Mouse (Mus musculus): ENCODE measurements at regions not wholly inside any gene's neighbourhood (a gene's known extent, or its start where the extent isn't known, plus 50 kb on each side); places are given as distances from the start of the nearest gene placed in this dataset.
"Not testable (repeated sequence)": the region's sequence is repeated elsewhere in the genome, so short reads cannot be mapped to it uniquely, and the experiment has no call there.

DNA sequence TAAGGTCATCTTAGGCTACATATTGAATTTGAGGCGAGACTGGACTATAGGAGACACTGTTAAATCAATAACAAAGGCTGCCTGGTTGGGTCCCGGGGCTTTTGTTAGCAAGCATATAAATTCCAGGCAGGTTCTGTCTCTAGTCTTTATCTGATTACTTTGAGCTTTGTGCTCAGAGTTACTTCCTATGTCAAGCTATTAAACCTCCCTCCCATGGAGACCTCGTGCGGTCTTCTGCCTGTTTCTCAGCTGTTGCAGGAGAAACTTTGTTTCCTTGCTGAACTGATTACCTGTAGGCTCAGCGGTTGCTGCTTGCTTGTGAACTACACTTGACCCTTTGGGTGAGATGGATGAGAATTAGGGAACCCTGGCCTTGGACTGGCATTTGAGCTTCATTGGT lies 210.5 kb upstream of the Btg1 start:
- Histone ChIP-seq H3K27me3 (ENCODE audit: control insufficient read depth, insufficient read depth, low read length) (no peaks in the 10 kb centered on the region), H3K36me3 (ENCODE audit: control insufficient read depth, insufficient read depth, low read length) (no peaks in the 10 kb centered on the region), H3K4me3 (no peak overlapping the region), H3K9ac (ENCODE audit: low read depth, low read length) (no peak overlapping the region), H3K79me2 (replicated peaks; ENCODE audit: control insufficient read depth, insufficient read depth, low read length) (no peaks in the 10 kb centered on the region), H3K27ac (no peak overlapping the region), H3K4me1 (ENCODE audit: control insufficient read depth, insufficient read depth, low read length) (no peaks in the 10 kb centered on the region)
- intact Hi-C loops (cut with DNase I): no loop called here
- 72% methylated on average over 5 of the region's 5 CpGs for WGBS
- TF ChIP-seq CTCF (IDR thresholded peaks at IDR 0.05) (no peak), POLR2A (IDR thresholded peaks at IDR 0.05; ENCODE audit: insufficient read depth, low read depth, low read length) (no peak), EP300 (IDR thresholded peaks at IDR 0.05; ENCODE audit: insufficient read depth, low read depth, low read length) (no peak)
- DNase-seq: no peak

DNA sequence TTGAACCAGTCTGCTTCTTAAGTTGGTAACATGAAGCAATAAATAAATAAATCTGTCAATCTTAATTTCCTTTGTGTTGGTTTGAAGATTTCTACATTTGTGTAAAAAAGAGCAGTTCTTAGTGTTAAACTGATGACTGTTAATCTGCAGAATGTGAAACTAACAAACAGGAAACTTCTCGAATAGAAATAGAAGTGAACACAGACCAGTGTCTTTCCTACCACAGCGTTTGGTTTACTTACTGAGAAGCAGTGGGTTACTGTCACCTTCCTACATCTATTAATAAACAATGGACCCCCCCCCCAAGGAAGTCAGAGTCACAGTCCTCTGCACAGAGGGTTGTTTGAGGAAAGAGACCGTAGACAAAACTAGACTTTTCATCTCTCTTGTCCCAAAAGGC lies 209.0 kb upstream of the Btg1 start:
- Histone ChIP-seq H3K4me3 (no peak overlapping the region), H3K36me3 (ENCODE audit: control insufficient read depth, insufficient read depth, low read length) (no peaks in the 10 kb centered on the region), H3K9ac (ENCODE audit: low read depth, low read length) (no peak overlapping the region), H3K27ac (no peak overlapping the region), H3K4me1 (ENCODE audit: control insufficient read depth, insufficient read depth, low read length) (no peaks in the 10 kb centered on the region), H3K79me2 (replicated peaks; ENCODE audit: control insufficient read depth, insufficient read depth, low read length) (no peaks in the 10 kb centered on the region), H3K27me3 (ENCODE audit: control insufficient read depth, insufficient read depth, low read length) (no peaks in the 10 kb centered on the region)
- intact Hi-C loops (cut with DNase I): no loop called here
- TF ChIP-seq EP300 (IDR thresholded peaks at IDR 0.05; ENCODE audit: insufficient read depth, low read depth, low read length): no peak
- no peak for TF ChIP-seq POLR2A (IDR thresholded peaks at IDR 0.05; ENCODE audit: insufficient read depth, low read depth, low read length)
- no peak for TF ChIP-seq CTCF (IDR thresholded peaks at IDR 0.05)
- DNase-seq: no peak
- 37% methylated on average over 3 of the region's 3 CpGs for WGBS

DNA sequence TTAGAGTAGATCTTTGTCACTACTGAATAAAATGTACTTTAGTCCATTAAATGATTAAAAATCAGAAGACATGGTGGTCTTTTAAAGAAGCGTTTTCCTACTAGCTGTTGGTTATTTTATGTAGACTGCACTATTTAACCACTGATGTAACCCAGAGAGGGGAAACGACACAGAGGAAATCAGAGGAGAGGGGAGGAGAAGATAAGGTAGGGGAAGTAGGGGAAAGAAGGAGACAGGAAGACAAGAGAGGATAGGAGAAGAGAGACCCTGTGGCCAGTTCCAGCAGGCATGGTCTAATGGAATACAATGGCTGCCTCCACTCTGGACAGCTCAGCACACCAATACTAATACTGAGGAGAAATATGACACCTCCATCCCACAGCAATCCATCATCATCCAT lies 208.6 kb upstream of the Btg1 start:
- H3K4me3 ChIP-seq: no peak overlapping the region
- TF ChIP-seq POLR2A (IDR thresholded peaks at IDR 0.05; ENCODE audit: insufficient read depth, low read depth, low read length) (no peak), EP300 (IDR thresholded peaks at IDR 0.05; ENCODE audit: insufficient read depth, low read depth, low read length) (no peak), CTCF (IDR thresholded peaks at IDR 0.05) (no peak)
- no peaks in the 10 kb centered on the region for H3K36me3 ChIP-seq (ENCODE audit: control insufficient read depth, insufficient read depth, low read length)
- H3K4me1 ChIP-seq (ENCODE audit: control insufficient read depth, insufficient read depth, low read length): no peaks in the 10 kb centered on the region
- H3K27ac ChIP-seq: no peak overlapping the region
- WGBS: 34% methylated on average over 2 of the region's 2 CpGs
- intact Hi-C loops (cut with DNase I): no loop called here
- H3K9ac ChIP-seq (ENCODE audit: low read depth, low read length): no peak overlapping the region
- DNase-seq: no peak
- no peaks in the 10 kb centered on the region for H3K27me3 ChIP-seq (ENCODE audit: control insufficient read depth, insufficient read depth, low read length)
- H3K79me2 ChIP-seq (replicated peaks; ENCODE audit: control insufficient read depth, insufficient read depth, low read length): no peaks in the 10 kb centered on the region

DNA sequence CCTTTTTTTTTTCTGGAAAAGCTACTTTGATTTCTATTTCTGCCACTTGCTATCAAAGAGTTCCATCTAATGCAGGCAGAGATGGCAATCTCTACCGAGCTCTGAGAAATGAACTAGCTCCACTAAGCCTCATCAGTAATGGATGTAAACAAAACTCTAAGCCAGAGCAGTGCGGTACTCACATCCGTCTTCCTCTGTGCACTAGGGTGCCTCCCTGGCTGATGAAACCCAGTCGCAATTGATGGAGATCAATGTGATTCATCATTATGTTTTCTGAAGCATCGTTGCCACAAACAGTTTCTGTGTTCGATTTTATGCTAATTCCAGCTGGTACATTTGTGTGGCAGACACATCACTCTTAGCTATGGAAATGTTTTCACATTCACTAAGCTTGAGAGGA lies 206.8 kb upstream of the Btg1 start:
- TF ChIP-seq POLR2A (IDR thresholded peaks at IDR 0.05; ENCODE audit: insufficient read depth, low read depth, low read length) (no peak), EP300 (IDR thresholded peaks at IDR 0.05; ENCODE audit: insufficient read depth, low read depth, low read length) (no peak), CTCF (IDR thresholded peaks at IDR 0.05) (no peak)
- Histone ChIP-seq H3K79me2 (replicated peaks; ENCODE audit: control insufficient read depth, insufficient read depth, low read length) (no peaks in the 10 kb centered on the region), H3K4me1 (ENCODE audit: control insufficient read depth, insufficient read depth, low read length) (no peaks in the 10 kb centered on the region), H3K4me3 (no peak overlapping the region), H3K9ac (ENCODE audit: low read depth, low read length) (no peak overlapping the region), H3K27ac (no peak overlapping the region), H3K36me3 (ENCODE audit: control insufficient read depth, insufficient read depth, low read length) (no peaks in the 10 kb centered on the region), H3K27me3 (ENCODE audit: control insufficient read depth, insufficient read depth, low read length) (no peaks in the 10 kb centered on the region)
- WGBS: 93% methylated on average over 6 of the region's 6 CpGs
- intact Hi-C loops (cut with DNase I): no loop called here
- DNase-seq: no peak

DNA sequence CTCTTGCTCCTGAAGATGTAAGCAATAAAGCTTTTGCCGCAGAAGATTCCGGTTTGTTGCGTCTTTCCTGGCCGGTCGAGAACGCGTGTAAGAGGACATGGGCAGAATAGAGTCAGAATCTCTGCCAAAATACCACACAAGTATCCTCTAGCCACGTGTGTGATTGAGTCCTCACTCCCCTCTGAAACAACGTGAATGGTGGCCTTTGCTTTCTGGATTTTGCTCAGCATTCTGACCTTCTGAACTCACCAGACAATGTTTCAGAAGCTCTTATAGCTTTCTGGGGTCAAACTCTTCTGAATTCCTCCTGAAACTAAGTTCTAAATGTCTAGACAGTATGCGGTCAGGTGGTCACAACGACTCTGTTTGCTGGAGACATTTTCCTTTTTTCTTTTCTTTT lies 202.0 kb upstream of the Btg1 start:
- Histone ChIP-seq H3K4me1 (ENCODE audit: control insufficient read depth, insufficient read depth, low read length) (no peaks in the 10 kb centered on the region), H3K4me3 (no peak overlapping the region), H3K79me2 (replicated peaks; ENCODE audit: control insufficient read depth, insufficient read depth, low read length) (no peaks in the 10 kb centered on the region), H3K36me3 (ENCODE audit: control insufficient read depth, insufficient read depth, low read length) (no peaks in the 10 kb centered on the region), H3K27me3 (ENCODE audit: control insufficient read depth, insufficient read depth, low read length) (no peaks in the 10 kb centered on the region), H3K9ac (ENCODE audit: low read depth, low read length) (no peak overlapping the region), H3K27ac (no peak overlapping the region)
- no peak for DNase-seq
- intact Hi-C loops (cut with DNase I): no loop called here
- 89% methylated on average over 11 of the region's 11 CpGs for WGBS
- TF ChIP-seq EP300 (IDR thresholded peaks at IDR 0.05; ENCODE audit: insufficient read depth, low read depth, low read length) (no peak), POLR2A (IDR thresholded peaks at IDR 0.05; ENCODE audit: insufficient read depth, low read depth, low read length) (no peak), CTCF (IDR thresholded peaks at IDR 0.05) (no peak)

DNA sequence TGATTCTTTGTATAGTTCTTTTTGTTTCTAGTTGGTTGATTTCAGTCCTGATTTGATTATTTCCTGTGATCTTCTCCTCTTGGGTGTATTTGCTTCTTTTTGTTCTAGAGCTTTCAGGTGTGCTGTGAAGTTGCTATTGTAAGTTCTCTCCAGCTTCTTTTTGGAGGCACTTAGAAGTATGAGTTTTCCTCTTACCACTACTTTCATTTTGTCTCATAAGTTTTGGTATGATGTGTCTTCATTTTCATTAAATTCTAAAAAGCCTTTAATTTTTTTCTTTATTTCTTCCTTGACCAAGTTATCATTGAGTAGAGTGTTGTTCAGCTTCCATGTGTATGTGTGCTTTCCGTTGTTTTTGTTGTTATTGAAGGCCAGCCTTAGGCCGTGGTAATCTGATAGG lies 195.3 kb upstream of the Btg1 start:
- H3K27ac ChIP-seq; intact Hi-C loops (cut with DNase I); H3K4me3 ChIP-seq; H3K9ac ChIP-seq (ENCODE audit: low read depth, low read length); H3K27me3 ChIP-seq (ENCODE audit: control insufficient read depth, insufficient read depth, low read length); H3K4me1 ChIP-seq (ENCODE audit: control insufficient read depth, insufficient read depth, low read length); DNase-seq; H3K79me2 ChIP-seq (replicated peaks; ENCODE audit: control insufficient read depth, insufficient read depth, low read length); H3K36me3 ChIP-seq (ENCODE audit: control insufficient read depth, insufficient read depth, low read length): not testable (repeated sequence)
- 89% methylated on average over 2 of the region's 2 CpGs for WGBS

DNA sequence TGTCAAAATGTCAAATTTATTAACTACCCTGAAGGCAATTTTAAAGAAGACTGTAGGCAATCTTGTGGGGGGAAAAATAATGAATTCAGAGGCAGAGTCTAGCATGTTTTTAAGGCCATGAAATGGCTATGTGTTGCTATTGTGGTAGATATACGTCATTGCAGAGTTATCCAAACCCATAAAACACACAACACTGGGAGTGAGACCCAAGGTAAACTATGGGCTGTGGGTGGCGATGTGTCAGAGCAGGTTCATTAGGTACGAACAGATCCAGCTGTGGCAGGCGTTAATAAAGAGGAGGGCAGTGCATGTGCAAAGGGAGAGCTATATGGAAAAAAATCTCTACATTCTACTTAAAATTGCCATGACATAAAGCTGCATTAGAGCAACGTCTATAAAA lies 189.4 kb upstream of the Btg1 start:
- no peaks in the 10 kb centered on the region for H3K36me3 ChIP-seq (ENCODE audit: control insufficient read depth, insufficient read depth, low read length)
- no peaks in the 10 kb centered on the region for H3K79me2 ChIP-seq (replicated peaks; ENCODE audit: control insufficient read depth, insufficient read depth, low read length)
- H3K4me3 ChIP-seq: no peak overlapping the region
- WGBS: 91% methylated on average over 5 of the region's 5 CpGs
- TF ChIP-seq POLR2A (IDR thresholded peaks at IDR 0.05; ENCODE audit: insufficient read depth, low read depth, low read length) (no peak), EP300 (IDR thresholded peaks at IDR 0.05; ENCODE audit: insufficient read depth, low read depth, low read length) (no peak), CTCF (IDR thresholded peaks at IDR 0.05) (no peak)
- intact Hi-C loops (cut with DNase I): no loop called here
- H3K27me3 ChIP-seq (ENCODE audit: control insufficient read depth, insufficient read depth, low read length): no peaks in the 10 kb centered on the region
- H3K4me1 ChIP-seq (ENCODE audit: control insufficient read depth, insufficient read depth, low read length): no peaks in the 10 kb centered on the region
- H3K27ac ChIP-seq: no peak overlapping the region
- no peak for DNase-seq
- H3K9ac ChIP-seq (ENCODE audit: low read depth, low read length): no peak overlapping the region

All from heart, adult 2 months (tissue).